Mouse (Mus musculus) testis, adult 2 months (tissue): ENCODE results near the gene Zfp579. TPM values are rescaled to one million over a fixed set of nuclear protein-coding genes. Genes with fewer than 3 reads are reported as not detected.

Experiments used
- H3K27ac ChIP-seq: fragments of 200-500 bp; 2 replicates; pipeline ENCODE4 v1.5.1; 2012; ENCODE audit warnings: low read depth, low read length; ENCODE audit not compliant: control insufficient read depth, insufficient read depth
- H3K27me3 ChIP-seq: fragments of 200-500 bp; 2 replicates; pipeline ENCODE4 v1.6.1; 2012; ENCODE audit warnings: mild to moderate bottlenecking, low read length, moderate library complexity; ENCODE audit not compliant: control insufficient read depth, insufficient read depth
- H3K36me3 ChIP-seq: fragments of 200-500 bp; 2 replicates; pipeline ENCODE4 v1.6.1; 2012; ENCODE audit warnings: mild to moderate bottlenecking, low read length; ENCODE audit not compliant: control insufficient read depth, insufficient read depth
- H3K4me1 ChIP-seq: fragments of 200-500 bp; 2 replicates; pipeline ENCODE4 v1.6.1; 2012; ENCODE audit warnings: low read length; ENCODE audit not compliant: control insufficient read depth, insufficient read depth
- H3K4me3 ChIP-seq: fragments of 200-500 bp; 2 replicates; pipeline ENCODE4 v1.5.1; 2012; ENCODE audit warnings: low read depth, mild to moderate bottlenecking, low read length, moderate library complexity, mixed read lengths; ENCODE audit not compliant: control insufficient read depth
- CTCF ChIP-seq: fragments of 200-500 bp; IDR thresholded peaks from 2 replicates; pipeline ENCODE4 v1.5.1; 2012; ENCODE audit warnings: low read depth, mild to moderate bottlenecking, inconsistent platforms, low read length, moderate library complexity; ENCODE audit not compliant: control insufficient read depth, insufficient read depth, insufficient replicate concordance
- POLR2A ChIP-seq: fragments of 200-500 bp; IDR thresholded peaks from 2 replicates; pipeline ENCODE4 v1.6.1; 2012; ENCODE audit warnings: low read depth, mild to moderate bottlenecking, inconsistent platforms, low read length, moderate library complexity; ENCODE audit not compliant: control insufficient read depth
- polyA plus RNA-seq: library from polyadenylated mRNA; depleted of rRNA; stranded (reverse); fragments of >200 nt; gene quantifications from 2 replicates; pipeline ENCODE4 v1.2.3, GENCODE M21; 2012; rRNA removed

Zfp579 gene
- polyA plus RNA-seq: 7.6 and 9.1 TPM in 2 replicates

- H3K4me3 ChIP-seq: peak within 1 kb of the TSS; percentile 89
- no peaks in the 10 kb centered on the region for H3K36me3 ChIP-seq
- no peaks in the 10 kb centered on the region for H3K27me3 ChIP-seq
- H3K27ac ChIP-seq: peak within 1 kb of the TSS; percentile 1; the same call in 1 of the 2 replicates
- H3K4me1 ChIP-seq: peaks cover 20% of the 10 kb centered on the region
- TF ChIP-seq POLR2A (no peak), CTCF (no peak)
These were observed at the start of gene Zfp579 for GRCm38 (mm10) chr7:4996003-4996895. Gene Zfp579 (minus strand): TSS chr7:4996158.

GRCm38 (mm10) chr7:5044981-5045380, 49.0 kb upstream of the Zfp579 start:
- H3K27ac ChIP-seq: no peak overlapping the region

GRCm38 (mm10) chr7:5038940-5039339, 43.0 kb upstream of the Zfp579 start:
- Histone ChIP-seq H3K36me3 (no peaks in the 10 kb centered on the region), H3K27ac (peak overlapping the region; percentile 88), H3K27me3 (no peaks in the 10 kb centered on the region), H3K4me1 (no peaks in the 10 kb centered on the region; the same call in 1 of the 2 replicates), H3K4me3 (peak overlapping the region; percentile 92)
- no peak for TF ChIP-seq POLR2A
- no peak for TF ChIP-seq CTCF

More at GRCm38 (mm10) chr7:5044981-5045380, 49.0 kb upstream of the Zfp579 start:
- no peaks in the 10 kb centered on the region for H3K4me1 ChIP-seq
- H3K4me3 ChIP-seq: no peak overlapping the region
- H3K36me3 ChIP-seq: no peaks in the 10 kb centered on the region
- H3K27me3 ChIP-seq: no peaks in the 10 kb centered on the region
- TF ChIP-seq CTCF: no peak
- TF ChIP-seq POLR2A: no peak

GRCm38 (mm10) chr7:5038109-5038732, 42.3 kb upstream of the Zfp579 start, which contains the start of gene Zfp784:
Gene Zfp784 (minus strand): TSS chr7:5038446.
- no peaks in the 10 kb centered on the region; the same call in 1 of the 2 replicates for H3K4me1 ChIP-seq
- no peaks in the 10 kb centered on the region for H3K36me3 ChIP-seq
- H3K4me3 ChIP-seq: peak within 1 kb of the TSS; percentile 92
- no peaks in the 10 kb centered on the region for H3K27me3 ChIP-seq
- H3K27ac ChIP-seq: peak within 1 kb of the TSS; percentile 88
- TF ChIP-seq CTCF: no peak
- peak; percentile 49 for TF ChIP-seq POLR2A

GRCm38 (mm10) chr7:5037467-5037866, 41.5 kb upstream of the Zfp579 start:
- Histone ChIP-seq H3K4me3 (peak overlapping the region; percentile 92; the same call in 1 of the 2 replicates), H3K36me3 (no peaks in the 10 kb centered on the region), H3K4me1 (no peaks in the 10 kb centered on the region; the same call in 1 of the 2 replicates), H3K27me3 (no peaks in the 10 kb centered on the region), H3K27ac (no peak overlapping the region)
- TF ChIP-seq POLR2A (no peak), CTCF (no peak)

- Histone ChIP-seq H3K4me1 (no peaks in the 10 kb centered on the region; the same call in 1 of the 2 replicates), H3K4me3 (no peak overlapping the region), H3K27ac (no peak overlapping the region), H3K36me3 (no peaks in the 10 kb centered on the region), H3K27me3 (no peaks in the 10 kb centered on the region)
- no peak for TF ChIP-seq POLR2A
- TF ChIP-seq CTCF: no peak
These were observed 41.1 kb upstream of the Zfp579 start for GRCm38 (mm10) chr7:5037026-5037425.

GRCm38 (mm10) chr7:5036136-5036535, 40.2 kb upstream of the Zfp579 start:
- Histone ChIP-seq H3K27me3 (no peaks in the 10 kb centered on the region), H3K27ac (no peak overlapping the region), H3K36me3 (no peaks in the 10 kb centered on the region), H3K4me1 (peaks cover 3% of the 10 kb centered on the region), H3K4me3 (no peak overlapping the region)
- TF ChIP-seq POLR2A: no peak
- TF ChIP-seq CTCF: no peak
